Mouse (Mus musculus) lung, postnatal 10 days (tissue): ENCODE results near the gene Hist4h4.
A peak's percentile ranks its signal among the peaks of the same experiment; 100 is the strongest.

Source experiments
- DNase-seq: peaks from one replicate; pipeline ENCODE4 v3.0.0; 2021

Gene Hist4h4

DNA sequence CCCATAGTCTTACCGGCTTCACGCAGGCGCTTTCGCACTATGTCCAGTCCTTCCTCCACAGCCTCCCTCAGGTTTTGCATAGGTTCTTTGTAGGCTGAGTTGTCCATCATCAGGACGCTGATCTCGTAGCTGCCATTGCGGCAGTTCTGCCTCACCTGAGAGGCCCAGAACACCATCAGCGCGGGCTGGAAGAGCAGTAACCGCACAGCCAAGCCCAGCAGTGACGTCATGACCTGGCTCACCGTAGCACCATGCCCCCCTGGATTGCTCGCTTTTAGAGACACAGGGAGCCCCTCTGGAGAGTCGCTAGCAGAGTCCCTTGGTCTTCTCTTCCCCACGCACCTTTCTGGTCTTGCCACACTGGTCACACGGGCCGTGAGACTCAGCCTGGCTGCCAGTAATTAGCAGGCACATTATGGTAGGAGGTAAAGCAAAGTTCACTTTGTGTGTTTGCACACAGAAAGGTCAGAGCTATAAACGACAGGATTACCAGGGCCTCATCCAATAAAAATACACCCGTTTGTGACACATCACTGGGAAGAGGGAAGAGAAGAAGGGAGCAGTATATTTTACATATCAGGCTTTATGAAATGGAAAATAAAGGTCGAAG is 22.7 kb downstream of the Hist4h4 start, which contains the start of gene Gucy2c:
Gucy2c (minus strand) TSS at position 389 of the 610 bp plus-strand sequence.
- no peak for DNase-seq

DNA sequence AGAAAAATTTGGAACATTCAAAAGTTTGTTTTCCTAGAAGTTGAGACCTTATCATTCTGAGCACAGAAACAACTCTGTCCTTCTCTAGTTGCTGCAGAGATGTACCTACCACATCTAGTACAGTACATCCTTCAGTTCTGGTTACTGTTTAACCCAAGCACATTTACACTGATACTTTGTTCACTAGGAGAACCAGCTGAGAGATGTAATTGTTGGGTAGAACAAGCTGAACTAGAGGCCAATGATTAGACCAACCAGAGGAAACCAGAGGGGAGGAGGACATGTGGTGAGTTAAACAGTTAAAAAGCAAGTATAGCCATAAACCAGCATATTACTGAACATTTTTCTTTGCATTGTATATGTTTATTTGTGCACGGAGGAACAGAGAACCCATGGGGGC is 27.8 kb downstream of the Hist4h4 start:
- DNase-seq, result no peak

DNA sequence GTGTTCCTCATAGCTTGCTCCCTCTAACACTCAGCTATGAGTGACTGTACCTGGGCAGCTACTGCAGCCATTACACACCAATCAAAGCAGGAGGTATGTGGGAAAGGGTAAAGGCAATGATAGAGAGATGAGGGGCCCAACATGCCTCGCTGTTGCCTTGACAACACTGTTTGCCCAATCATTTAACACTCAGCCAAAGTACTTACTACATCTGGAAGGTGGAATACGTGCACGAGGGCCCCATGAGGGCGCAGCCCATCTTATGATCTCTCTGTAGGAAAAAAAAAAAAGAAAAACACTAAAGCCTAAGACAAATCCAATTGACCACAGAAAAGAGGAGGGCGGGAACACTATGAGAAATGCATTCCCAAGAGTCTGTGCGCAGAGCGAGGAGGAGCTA is 34.4 kb downstream of the Hist4h4 start:
- no peak for DNase-seq

GRCm38 (mm10) chr6:136769143-136769542 is 35.1 kb downstream of the Hist4h4 start:
- no peak for DNase-seq

- peak; percentile 56 for DNase-seq
These were observed 40.3 kb downstream of the Hist4h4 start for GRCm38 (mm10) chr6:136763912-136764311.
